Mouse (Mus musculus) urinary bladder, postnatal 10 days (tissue): ENCODE measurements around the gene Rexo1.

Source experiments
- DNase-seq: peaks from one replicate; pipeline ENCODE4 v3.0.0; 2022; ENCODE audit warnings: low spot score

Gene Rexo1

GRCm38 (mm10) chr10:80584642-80585552 lies 23.5 kb upstream of the Rexo1 start:
- DNase-seq = no peak

DNA sequence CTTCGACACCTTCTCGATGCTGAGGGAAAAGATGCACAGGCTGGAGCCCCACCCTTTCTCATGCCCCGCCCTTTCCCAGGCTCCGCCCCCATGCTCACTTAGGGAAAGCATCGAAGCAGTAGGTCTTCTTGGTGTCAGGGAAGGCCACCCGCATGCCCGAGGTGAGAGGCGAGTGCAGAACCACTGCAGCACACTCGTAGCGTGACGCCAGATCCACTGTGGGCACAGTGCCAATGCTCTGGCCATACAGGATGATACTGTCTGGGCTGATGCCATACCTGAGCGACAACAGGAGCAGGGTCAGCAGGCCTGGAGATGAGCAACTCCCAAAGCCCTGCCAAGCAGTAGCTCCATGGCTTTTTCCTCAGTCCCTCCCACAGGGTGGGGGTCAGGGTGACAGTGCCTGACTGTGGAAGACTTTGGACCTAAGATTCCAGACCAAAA lies 22.7 kb upstream of the Rexo1 start:
- no peak for DNase-seq

- DNase-seq = no peak
These were observed 21.7 kb upstream of the Rexo1 start for GRCm38 (mm10) chr10:80583047-80583446.

DNA sequence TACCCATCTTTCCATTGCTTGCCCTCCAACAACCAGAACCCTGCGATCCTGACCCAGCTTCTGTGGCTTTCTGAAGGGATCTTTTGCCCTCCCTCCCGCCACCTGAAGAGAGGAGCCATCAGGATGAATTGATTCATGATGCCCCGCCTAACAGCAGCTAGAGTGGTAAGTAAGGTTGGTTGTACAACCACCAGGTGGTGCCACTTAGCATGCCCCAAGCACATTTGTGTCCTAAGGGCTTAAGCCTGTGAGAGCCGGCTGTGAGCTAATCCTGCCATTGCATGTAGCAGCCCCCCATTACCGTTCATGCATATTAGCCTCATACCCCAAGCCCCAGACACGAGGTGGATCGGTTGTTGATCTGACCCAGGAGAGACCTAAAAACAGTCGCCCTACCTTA lies 17.6 kb upstream of the Rexo1 start:
- DNase-seq = no peak

DNA sequence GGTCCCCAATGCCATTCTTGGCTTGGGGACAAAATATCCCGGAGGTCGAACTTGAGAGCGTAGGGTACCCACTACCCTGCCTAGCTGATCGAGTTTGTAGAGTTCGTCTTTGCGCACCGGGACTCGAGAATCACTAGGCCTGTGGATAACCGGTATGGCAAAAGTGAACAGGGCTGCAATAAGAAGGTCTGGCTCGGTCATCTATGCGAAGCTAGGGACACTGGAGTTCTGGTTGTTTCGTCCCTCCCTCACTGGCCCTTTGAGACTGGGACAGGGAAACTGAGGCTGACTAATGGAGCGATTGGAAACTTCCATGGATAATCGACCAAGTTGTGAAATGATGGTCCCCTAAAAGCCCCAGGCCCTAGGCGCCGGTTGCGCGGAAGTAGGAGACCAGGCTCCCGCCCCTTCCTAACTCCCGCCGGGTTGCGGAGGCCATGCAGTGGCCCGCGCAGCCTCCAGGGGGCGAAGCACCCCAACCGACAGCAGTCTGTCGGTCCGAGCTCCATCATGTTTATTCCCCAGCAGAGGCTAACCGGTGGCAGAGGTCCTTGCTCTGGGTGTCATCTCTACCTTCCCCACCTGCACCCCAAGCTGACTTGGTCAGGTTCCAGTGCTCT lies 16.9 kb upstream of the Rexo1 start:
- no peak for DNase-seq

DNA sequence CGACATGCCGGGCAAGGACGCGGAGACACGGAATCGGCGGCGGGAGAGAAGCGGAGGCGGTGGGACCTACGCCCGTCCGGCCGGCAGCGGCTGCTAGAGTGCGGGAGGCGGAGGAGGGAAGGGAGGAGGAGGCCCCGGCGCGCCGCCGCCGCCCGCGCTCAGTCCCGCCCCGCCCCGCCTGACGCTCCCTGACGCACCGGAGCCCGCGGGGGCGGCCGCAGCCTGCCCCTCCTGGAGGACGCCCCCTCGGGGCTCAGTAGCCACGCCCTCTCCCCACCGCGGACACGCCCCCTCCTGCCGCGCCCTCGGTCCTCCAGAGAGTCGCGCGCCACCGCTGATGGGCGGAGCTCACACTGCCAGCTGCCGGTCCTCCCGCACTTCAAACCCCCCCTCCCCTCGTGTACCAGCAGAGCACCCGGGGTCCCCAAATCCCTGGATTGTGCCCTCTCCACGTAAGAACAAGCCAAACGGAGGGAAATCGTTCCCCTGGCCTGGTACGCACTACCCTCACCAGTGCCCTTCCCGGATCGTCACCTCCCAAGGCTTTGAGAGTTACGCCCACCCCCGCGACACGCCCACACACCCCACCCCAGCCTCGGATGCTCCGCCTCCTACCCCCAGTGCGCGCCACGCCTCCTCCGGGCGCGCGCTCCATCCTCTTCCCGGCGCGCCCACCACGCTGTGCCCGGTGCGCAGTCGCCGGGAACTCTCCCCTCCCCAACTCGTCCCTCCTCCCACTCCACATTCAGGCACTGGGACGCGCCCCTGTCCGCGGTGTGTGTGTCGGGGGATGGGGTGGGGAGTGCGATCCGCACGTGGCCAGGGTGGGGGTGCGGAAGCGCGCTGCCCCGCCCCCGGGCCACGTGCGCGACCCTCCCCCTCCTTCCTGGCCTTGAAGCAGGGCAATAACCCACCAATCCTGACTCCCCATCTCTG lies 16.1 kb upstream of the Rexo1 start, which contains the start of gene Klf16:
Gene Klf16, minus strand, starts transcription at position 127 of the 936 bp plus-strand sequence.
- DNase-seq = peak; percentile 96

GRCm38 (mm10) chr10:80576351-80577194 lies 15.2 kb upstream of the Rexo1 start:
- no peak for DNase-seq

GRCm38 (mm10) chr10:80575925-80576324 lies 14.6 kb upstream of the Rexo1 start:
- DNase-seq = no peak

DNA sequence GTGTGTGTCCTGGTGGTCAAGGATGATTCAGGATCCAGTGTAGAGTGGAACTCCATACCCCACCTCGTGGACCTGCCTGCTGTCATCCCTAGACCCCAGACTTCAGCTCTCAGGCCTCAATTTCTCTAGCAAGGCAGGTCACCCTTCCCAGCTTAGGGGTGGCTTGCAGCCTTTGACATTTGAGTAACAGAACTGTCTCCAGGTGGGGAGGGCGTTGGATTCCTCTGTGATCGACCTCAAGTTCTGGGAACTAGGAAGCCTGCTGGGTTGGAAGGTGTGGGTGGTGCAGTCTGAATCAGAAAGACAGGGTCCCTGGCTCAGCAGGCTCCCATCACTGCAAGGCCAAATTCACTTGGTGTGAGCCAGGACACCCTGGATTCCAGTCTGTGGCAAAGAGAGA lies 13.5 kb upstream of the Rexo1 start:
- no peak for DNase-seq

- DNase-seq = no peak
These were observed 12.6 kb upstream of the Rexo1 start for GRCm38 (mm10) chr10:80573944-80574343.

DNA sequence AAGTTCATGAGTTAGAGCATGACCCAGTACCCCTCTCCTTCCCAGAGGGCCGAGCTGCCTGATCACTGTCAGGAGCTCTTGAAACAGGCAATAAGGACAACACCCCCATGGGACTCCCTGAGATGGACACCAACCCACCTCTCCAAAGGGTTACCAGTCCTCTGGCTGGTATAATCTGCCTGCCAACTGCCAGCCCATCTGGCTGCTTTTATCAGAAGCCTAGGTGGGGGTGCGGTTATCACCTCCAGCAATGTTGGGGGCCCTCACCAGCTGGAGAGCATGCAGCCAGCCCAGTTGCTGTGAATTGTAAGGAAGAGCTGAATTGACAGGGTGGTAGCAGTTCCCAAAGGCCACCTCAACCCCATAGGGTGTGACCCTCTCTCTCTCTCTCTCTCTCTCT lies 11.1 kb upstream of the Rexo1 start:
- DNase-seq = no peak

- no peak for DNase-seq
These were observed 9.8 kb upstream of the Rexo1 start for GRCm38 (mm10) chr10:80570871-80571836.

GRCm38 (mm10) chr10:80570419-80570818 lies 9.1 kb upstream of the Rexo1 start:
- no peak for DNase-seq

GRCm38 (mm10) chr10:80569664-80570066 lies 8.3 kb upstream of the Rexo1 start:
- no peak for DNase-seq

- DNase-seq = no peak
These were observed 7.5 kb upstream of the Rexo1 start for GRCm38 (mm10) chr10:80568876-80569275.

GRCm38 (mm10) chr10:80566375-80567092 lies 5.2 kb upstream of the Rexo1 start:
- DNase-seq = peak; percentile 57

GRCm38 (mm10) chr10:80560621-80561020 lies 739 bp downstream of the Rexo1 start:
- DNase-seq = no peak

DNA sequence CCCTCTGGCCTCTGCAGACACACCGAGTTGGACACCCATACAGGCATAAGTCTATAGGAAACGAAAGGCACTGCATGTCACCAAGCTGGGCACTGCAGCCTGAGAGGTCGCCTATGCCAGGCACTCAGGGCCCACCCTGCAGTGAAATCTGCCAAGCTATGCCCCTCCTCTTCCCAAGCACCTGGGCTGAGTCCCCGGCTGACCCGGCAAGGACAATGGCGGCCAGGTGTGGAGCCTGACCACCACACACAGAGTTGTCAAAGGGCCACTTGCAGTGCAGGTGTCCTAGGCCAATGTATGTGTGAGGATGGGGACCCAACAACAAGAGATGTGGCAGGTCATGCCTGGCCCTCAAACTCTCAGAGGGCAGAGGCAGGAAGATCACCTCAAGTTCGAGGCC lies 1.9 kb downstream of the Rexo1 start:
- DNase-seq = no peak

- no peak for DNase-seq
These were observed 3.9 kb downstream of the Rexo1 start for GRCm38 (mm10) chr10:80557346-80557965.
